Mouse (Mus musculus) left cerebral cortex, postnatal 10 days (tissue): ENCODE data around the gene Ip6k3. TPM values are rescaled to one million over a fixed set of nuclear protein-coding genes. Genes with fewer than 3 reads are reported as not detected.

Experiments
- DNase-seq, 2 experiments: peaks; one replicate each; pipeline ENCODE4 v3.0.0; 2021 to 2022; ENCODE audit warnings: low spot score in 2 of 2, mixed read lengths in 1 of 2; ENCODE audit errors: extremely low spot score in 1 of 2
- intact Hi-C: fragments of 180-260 bp; cut with DNase I; formaldehyde crosslinking; loops from one replicate; pipeline ENCODE4 v1.15.1; 2025
- total RNA-seq, 2 experiments: library from RNA; stranded (reverse); gene quantifications; 2 replicates each; pipeline ENCODE4 v1.2.3; 2021

Ip6k3 gene
- total RNA-seq, 2 experiments from 2014 or later, result 0.20 to 0.43 TPM

- no peak for DNase-seq
- intact Hi-C loops, result no loop called here
These were observed 59.7 kb downstream of the Ip6k3 start for GRCm38 (mm10) chr17:27107936-27108335.

- intact Hi-C loops, result no loop called here
- no peak for DNase-seq
These were observed 60.9 kb downstream of the Ip6k3 start for GRCm38 (mm10) chr17:27106745-27107144.

- no peak for DNase-seq
- intact Hi-C loops, result no loop called here
These were observed 61.7 kb downstream of the Ip6k3 start for GRCm38 (mm10) chr17:27105698-27106470.

- DNase-seq, result no peak
- intact Hi-C loops, result no loop called here
These were observed 65.9 kb downstream of the Ip6k3 start for GRCm38 (mm10) chr17:27101675-27102074.

GRCm38 (mm10) chr17:27095690-27096089 lies 71.9 kb downstream of the Ip6k3 start:
- peak in 1 of 2 experiments; percentile 65 for DNase-seq
- intact Hi-C loops, result no loop called here

Other genes with a start within 250 kb of the Ip6k3 start
- 10 to 100 TPM; 19.3 to 21.8 TPM for gene Phf1, start 234.7 kb downstream of the Ip6k3 start, total RNA-seq
- gene Cuta, start 228.2 kb downstream of the Ip6k3 start, total RNA-seq, result 100 to 1,000 TPM; 105 to 107 TPM
- 100 to 1,000 TPM; 536 to 546 TPM for gene Syngap1, start 226.5 kb downstream of the Ip6k3 start, total RNA-seq
- gene Zbtb9, start 194.6 kb downstream of the Ip6k3 start, total RNA-seq, result 10 to 100 TPM; 14.6 to 16.0 TPM
- 10 to 100 TPM; 29.7 to 32.1 TPM for gene Bak1, start 138.8 kb downstream of the Ip6k3 start, total RNA-seq
- gene Itpr3, start 110.5 kb downstream of the Ip6k3 start, total RNA-seq, result 1 to 10 TPM; 2.1 to 2.9 TPM
- gene Uqcc2, start 33.9 kb downstream of the Ip6k3 start, total RNA-seq, result 100 to 1,000 TPM; 177 to 182 TPM
- 10 to 100 TPM; 47.1 to 50.0 TPM for gene Lemd2, start 36.7 kb upstream of the Ip6k3 start, total RNA-seq